Mouse (Mus musculus) retina, adult 2 months (tissue): Measurements from ENCODE around the gene Pdhb.

ENCODE experiments used
- DNase-seq: peaks from one replicate; pipeline ENCODE4 v3.0.0-alpha.2; 2012; ENCODE audit warnings: low read depth, low spot score

Pdhb gene

DNA sequence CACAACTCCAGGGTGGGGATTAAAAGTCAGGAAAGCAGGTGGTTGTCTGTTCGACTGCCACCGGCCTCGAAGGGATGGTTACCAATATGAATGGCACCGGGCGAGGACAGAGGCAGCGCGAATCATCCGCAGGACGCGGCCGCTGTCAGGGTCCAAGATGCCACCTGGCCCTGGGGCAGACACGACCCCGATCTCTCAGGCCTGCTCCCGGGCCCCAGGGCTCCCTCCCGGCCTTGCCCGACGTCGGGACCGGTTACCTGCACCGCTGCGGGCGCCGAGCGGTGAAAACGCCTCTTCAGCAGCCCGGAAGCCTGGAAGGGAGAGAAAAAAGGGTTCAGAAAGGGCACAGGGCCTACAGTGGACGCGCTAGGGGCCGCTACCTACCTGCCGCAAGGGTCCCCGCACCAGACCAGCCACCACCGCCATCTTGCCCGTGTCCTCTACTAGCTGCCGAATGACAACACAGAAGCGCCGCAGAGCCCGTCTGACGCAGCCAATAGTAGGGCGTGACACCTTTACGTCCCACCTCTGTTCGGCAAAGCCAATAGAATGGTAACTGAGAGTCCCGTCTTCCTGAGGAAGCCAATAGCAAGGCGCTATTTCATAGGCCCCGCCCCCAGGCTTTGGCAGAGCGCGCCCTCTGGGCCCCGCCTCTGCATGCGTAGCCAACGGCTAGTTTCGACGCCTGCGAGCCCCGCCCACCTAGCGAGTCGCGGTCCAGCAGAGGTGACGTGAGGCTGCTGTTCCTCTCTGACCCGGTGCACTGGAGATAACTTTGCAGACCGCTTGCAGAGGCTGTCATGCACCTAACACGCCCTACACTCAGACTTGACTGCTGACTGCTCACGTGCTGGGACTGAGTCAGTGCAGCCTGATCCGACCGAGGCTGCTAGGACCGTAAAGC is at the start of gene Pdhb:
Gene Pdhb (minus strand): TSS at position 519 of the 904 bp plus-strand sequence.
- peak; percentile 94 for DNase-seq

DNA sequence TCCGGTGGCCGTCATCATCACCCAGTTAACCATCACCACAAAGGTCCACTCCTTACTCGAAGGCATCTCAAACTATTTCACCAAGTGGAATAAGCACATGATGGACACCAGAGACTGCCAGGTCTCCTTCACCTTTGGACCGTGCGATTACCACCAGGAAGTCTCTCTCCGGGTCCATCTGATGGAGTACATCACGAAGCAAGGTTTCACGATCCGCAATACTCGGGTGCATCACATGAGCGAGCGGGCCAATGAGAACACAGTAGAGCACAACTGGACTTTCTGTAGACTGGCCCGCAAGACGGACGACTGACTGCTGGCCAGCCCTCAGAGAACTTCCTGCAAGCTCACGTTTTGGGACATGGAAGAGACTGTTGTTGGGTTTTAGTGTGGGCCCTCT is 49.7 kb upstream of the Pdhb start:
- no peak for DNase-seq

DNA sequence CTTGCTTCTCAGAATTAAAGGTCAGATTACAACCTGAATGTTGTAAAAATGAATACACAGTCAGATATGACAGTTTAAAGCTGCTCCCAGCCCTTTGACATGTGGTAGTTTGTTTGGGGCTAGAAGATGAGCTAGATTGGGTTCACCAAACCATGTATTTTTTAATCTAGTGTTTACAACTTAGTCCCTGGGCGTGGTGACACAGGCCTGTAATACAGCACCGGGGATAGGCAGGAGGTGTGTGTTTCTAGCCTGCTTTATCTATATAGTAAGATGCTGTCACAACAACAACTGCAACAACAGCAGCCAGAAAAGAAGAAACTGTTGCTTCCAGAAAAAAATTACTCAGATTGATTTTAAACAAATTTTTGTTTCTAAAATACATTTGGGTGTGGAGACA is 48.1 kb upstream of the Pdhb start:
- DNase-seq: no peak

DNA sequence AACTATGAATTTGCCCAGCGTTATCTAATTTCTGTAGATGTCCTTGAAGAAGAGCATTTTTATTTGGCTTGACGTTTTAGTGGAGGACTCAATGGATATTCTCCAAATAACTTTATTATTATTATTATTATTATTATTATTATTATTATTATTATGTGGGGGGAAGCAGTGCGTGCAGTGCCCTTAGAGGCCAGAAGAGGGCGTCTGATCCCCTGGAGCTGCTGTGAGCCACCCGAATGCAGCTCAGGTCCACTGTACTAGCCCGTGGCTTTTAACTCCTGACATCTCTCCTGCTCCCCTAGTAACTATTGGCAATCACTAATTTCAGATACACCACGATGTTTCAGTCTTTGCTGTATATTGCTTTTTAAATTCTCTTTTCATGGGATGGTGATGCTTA is 47.5 kb upstream of the Pdhb start:
- no peak for DNase-seq

DNA sequence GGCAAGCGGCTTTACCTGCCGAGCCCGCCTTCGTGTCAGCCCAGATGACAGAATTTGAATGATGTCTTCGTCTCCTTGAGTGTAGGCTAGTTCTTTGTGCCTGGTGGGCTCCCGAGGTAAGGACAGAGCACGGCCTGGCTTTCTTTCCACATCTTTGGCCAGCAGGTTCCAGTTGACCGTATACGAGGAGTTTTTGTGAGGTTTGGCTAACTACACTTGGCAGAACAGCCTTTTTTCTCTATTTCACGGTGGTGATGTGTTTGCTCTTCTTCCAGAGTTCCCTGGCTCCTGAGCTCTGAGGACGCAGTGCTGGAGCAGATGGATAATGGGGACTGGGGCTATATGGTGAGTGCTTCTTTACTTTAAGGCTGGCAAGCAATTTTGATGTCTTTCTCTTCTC is 47.1 kb upstream of the Pdhb start:
- no peak for DNase-seq

DNA sequence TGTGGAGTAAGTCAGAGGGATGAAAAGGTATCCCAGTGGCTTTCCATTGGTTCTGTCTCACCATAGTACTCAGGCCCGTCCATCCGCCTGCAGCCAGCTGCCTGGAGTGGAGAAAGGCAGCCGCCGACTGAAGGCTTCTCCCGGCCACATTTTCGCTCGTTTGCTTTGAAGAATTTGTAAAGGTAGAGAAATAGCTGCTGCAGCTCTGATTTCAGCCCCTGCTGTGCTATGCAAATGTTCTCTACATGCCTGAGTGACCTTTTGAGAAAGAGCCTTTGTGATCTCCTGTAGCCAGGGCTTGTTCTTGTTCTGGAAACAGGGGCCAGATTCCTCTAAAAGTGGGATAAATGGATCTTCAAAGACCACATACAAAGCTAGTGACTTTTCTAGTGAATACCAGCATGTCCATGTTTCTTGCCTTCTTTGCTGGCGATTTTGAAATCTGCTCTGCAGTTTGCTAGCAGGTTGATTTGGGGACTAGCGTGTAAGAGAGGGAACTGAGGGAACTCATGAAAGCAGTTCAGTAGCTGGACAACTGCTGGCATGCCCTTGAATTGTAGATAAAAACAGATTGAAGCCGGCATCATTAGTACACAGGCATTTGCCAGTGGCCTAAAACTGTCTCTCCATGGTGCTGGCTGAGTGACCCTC is 46.0 kb upstream of the Pdhb start:
- DNase-seq: no peak

DNA sequence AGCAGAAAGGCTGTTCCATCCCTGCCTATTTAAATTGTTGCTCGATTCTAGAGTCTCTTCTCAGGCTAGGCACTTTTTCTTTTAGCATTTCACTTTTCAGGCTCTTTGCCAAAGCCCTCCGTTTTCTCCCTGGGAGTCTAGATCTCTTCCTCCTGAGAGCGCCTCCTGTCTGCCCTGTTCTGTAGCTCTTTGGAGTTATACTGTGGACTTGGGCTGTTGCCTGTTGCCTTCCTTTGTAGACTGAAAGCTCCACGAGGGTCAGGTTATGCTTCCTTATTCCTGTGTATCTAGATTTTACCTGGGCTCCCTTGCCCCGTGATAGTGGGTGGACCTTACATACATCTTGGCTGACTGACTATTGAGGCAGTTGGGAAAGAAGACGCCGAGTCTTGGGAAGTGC is 45.4 kb upstream of the Pdhb start:
- no peak for DNase-seq

DNA sequence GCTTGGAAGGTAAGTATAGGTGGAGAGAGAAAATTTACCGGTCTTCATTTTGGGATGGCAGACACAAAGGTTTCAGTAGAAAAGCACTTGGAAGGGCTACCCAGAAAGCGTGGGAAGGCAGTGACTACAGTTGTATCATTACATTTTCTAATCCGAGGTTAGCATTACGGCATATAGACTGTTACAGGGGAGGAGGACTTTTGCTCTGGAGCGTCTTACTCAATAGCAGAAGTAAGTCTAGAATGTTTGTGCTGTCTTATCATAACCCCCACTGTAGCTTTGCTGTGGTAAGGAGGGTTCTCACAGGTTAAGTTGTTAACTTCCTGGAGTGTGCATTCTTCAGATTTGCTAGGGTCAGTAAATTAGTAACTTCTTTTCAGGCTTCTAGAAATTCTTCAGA is 43.3 kb upstream of the Pdhb start:
- DNase-seq: no peak

DNA sequence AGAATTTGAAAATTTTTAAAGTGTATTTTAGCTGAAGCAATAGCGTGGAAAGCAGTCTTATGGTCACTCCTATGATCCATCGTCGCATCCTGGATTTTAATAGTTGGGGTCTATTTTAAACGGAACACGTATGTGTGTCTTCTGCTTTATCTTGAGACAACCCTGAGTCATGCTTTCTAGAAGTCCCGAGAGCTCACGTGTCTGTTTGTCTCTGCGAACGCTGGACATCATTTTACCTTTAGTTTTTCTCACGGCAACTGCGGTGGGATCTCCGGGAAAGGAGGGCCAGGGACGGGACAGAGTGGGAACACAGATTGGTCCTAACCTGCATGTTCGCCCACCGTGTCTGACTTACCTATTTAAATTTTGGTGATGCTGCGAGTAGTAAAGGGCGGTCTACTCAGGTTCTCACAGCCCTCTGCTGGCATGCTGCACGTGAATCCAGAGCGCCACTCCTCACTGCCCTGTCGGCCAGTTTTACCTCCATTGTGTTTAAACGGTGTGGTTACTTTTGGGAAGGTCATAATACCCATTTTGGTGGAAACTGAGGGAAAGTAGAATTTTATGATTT is 42.5 kb upstream of the Pdhb start:
- no peak for DNase-seq

DNA sequence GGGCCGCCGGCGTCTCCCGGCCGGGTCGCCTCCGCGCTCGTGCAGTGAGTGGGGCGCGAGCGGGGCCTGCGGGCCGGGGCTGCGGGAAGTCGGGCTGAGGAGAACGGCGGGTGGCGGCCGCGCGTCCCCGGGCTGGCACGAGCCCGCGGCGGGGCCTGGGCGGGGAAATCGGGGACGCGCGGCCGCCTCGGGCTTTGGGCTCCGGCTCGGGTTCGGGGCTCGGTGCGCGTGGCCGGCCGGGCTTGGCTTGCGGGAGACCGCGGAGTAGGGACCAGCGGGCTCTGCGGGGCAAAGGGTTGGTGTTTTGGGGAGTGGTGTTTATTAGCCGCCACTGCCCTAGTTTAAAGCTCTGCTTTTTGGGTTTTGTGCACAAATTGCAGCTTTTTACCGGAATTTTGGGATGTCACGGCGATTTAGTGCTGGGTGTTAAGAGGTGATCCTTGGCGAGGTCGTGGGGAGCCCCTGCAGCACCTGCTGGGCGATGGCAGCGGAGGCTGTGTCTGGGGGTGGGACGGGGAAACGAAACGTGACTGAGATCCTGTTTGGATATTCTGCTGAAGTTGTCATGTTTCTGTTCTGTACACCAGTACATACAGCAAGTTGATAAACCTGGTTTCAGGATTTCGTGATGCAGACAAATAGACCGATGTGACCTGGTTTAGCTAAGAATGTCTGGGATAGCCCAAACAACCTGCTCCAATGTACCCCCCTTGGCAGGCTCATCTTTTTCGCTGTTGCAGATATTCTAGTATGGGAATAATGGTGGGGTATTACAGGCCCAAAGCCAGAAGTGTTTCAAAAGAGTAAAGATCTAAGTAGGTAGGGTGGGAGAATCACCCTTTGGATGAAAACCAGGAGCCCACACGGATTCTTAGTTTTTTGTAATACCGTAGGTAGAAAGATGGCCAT is 41.7 kb upstream of the Pdhb start:
- no peak for DNase-seq

DNA sequence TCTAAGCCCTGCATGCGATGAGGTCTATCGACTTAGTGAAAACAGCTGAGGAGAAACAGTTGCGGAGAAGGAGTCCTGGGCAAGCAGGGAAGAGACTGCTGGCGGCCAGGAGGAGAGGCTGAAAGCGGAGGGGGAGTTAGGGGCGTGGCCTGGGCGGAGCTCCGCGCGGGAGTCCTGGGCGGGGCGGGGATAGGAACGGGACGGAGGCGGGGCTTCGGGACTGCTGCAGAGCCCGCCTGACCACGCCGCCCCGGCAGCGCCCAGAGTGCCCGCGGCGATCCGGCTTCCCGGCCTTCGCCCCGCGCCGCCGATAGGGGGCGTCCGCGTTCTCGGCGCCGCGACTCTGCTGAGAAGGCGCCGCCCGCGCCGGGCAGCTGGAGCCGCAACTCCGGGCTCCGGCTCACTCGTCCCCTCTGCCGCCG is 41.0 kb upstream of the Pdhb start, which contains the start of gene Kctd6:
Gene Kctd6 (plus strand): TSS at position 338 of the 422 bp plus-strand sequence.
- DNase-seq: peak; percentile 91

DNA sequence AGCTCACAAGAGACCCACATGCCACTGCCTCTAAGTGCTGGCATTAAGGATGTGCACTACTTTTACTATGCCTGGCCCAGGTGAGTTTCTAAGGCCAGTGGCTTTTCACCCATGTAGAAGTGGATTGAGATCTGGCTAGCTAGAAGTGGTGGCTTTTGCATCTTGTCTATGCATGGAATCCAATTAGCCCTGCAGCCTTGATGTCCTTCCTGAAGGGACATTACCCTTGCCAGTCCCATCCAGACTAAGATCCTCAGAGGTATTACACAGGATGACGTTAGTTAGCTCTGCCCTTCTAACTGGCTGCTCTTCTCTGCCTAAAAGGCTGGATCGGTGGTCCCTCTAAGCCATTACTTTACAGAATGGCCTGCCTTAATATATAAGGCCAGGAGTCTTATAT is 40.2 kb upstream of the Pdhb start:
- DNase-seq: no peak

DNA sequence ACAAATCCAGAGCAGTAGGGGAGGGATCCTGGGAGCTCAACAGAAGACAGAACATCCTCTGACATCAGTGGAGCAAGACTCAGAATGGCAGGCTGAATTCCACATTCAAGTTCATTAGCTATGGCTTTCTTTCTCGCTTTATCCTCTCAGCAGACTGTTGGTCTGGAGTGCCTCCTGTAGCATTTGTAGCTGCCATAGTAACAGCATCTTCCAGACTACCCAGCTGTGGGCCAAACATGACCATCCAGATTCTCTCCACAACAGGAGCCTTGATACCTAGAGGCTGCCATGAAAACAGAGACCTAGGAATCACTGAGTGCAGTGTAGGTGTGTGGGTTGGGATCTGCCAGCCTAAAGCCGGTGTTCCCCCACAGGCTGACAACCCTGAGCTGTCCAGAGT is 37.1 kb upstream of the Pdhb start:
- no peak for DNase-seq

DNA sequence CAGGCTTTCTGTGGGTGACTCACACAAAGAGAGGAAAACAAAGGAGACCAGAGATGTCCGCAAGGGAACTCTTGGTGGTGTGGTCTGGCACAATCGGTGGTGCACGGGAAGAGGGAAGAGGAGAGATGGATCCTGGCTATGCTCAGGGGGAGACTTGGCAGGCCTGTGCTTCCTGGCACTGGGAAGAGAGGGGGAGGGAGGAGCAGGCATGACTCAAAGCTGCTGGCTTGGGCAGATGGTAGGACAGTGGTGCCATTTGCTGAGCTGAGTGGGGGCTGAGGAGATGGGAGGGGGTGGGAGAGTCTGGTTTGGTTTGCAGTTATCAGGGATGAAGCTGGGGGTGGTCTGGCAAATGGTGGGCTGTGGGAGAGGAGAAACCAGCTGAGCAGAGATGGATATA is 36.1 kb upstream of the Pdhb start:
- no peak for DNase-seq

DNA sequence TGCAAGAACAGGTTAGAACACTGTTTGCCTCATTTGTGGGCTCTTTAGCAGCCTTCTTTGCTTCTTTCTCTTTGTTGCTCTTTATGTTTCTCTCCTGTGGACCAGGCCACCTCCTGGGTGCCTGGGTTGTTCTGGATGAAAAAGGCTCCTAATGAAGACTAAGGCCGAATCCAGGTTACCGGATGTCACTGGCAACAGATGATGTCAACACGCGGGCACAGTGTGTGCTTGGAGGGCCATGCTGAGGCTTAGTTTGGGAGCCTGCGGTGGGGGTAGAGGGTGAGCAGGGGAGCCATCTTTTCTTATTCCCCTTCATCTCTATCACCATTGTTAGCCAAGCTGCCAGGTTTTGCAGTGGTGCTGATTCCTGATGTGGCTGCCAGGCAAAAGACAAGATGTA is 34.7 kb upstream of the Pdhb start:
- no peak for DNase-seq

DNA sequence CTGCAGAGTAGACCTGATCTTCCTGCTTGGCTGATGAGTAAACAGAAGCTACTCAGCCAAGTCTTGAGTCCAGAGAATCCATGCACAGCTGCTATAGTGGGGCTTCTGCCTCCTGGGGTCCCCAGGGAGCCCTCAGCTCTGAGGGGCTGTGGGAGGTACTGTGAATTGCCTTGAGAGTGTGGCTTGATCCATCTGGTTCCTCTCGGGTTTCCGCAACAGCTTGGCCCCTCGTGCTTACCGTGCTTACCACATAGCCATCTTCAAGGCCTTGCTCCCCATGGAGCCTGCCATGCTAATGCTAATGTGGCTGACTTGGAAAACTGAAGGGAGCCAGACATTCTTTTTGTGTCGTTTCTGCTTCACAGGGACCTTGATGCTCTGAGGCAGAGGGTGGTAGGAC is 34.3 kb upstream of the Pdhb start:
- no peak for DNase-seq

DNA sequence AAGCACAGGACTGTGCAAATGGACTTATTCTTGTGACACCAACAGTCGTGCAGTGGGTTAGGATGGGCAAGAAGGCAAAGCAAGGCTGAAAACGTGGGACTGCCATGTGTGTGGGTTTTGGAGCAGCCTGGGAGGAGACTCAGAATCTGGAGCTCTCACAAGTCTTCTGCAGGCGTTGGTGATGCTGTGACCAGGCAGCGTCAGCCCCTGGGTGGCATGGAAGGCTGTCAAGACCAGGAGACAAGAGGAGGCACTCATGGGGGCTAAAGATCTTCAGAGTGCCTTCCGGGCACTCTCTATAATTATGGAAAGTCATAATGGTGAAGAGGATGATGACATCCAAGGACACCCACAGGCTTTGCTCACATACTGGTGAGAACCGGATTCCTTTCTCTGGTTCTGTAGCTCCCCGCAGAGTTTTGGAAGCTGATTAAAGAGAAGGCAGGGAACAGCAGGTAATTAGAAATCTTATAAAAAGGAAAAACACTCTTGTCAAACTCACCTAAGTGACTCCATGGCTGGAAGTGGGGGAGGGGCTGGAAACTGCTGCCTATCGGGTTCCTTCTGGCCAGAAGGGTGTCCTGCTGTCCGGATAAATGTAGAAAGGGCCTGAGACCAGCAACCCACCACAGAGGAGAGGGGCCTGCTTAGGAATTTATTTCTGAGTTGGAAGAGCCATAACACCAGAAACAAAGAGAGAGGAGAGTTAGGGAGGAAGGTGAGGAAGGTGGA is 33.5 kb upstream of the Pdhb start:
- no peak for DNase-seq

DNA sequence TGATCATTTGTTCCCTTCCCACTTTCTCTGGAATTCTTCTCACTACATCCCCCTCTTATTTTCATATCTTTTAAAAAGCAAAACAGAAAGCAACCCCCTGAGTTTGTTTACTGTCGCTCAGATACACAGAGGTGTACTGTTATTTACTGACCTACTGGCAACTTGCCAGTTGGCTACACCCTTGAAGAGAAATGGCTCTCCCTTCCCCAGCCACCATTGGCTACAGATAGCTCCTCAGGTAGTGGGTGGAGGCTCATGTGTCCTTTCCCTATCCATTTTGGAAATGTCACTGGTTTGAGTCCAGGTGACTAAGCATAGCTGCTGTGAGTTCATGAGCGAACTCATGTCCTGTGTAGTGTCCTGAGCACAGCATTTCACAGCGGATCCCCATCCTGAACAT is 28.9 kb upstream of the Pdhb start:
- DNase-seq: no peak

DNA sequence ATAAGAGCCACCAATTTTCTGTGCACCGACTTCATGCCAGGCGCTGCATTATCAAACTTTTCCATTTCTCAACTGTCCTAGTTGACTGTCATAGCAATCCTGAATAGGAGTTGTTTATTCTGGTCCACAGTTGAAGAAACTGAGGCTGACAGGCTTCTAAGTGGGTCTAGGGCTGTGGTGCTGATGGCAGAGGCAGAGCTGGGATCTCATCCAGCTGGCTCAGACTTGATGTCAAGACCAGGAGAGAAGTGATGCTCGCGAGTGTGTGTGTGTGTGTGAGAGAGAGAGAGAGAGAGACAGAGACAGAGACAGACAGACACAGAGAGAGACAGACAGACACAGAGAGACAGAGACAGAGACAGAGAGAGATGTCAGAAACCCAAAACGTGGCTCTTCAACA is 27.9 kb upstream of the Pdhb start:
- no peak for DNase-seq

DNA sequence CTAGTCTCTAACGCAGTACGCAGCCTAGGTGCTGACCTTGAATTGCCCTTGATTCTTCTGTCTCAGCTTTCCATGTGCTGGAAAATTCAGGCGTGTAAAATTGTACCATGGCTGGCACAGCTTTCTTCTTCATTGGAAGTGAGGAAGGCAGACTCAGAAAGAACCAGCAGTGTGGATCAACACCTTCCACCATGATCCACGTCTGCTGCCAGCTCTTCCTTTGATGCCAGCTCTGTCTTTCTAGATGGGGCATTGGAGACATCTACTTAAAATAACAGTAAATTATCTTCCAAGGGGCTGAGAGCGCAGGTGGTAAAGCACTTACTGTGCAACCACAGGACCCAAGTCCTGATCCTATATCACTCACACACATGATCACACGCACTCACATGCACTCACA is 19.9 kb upstream of the Pdhb start:
- DNase-seq: no peak

DNA sequence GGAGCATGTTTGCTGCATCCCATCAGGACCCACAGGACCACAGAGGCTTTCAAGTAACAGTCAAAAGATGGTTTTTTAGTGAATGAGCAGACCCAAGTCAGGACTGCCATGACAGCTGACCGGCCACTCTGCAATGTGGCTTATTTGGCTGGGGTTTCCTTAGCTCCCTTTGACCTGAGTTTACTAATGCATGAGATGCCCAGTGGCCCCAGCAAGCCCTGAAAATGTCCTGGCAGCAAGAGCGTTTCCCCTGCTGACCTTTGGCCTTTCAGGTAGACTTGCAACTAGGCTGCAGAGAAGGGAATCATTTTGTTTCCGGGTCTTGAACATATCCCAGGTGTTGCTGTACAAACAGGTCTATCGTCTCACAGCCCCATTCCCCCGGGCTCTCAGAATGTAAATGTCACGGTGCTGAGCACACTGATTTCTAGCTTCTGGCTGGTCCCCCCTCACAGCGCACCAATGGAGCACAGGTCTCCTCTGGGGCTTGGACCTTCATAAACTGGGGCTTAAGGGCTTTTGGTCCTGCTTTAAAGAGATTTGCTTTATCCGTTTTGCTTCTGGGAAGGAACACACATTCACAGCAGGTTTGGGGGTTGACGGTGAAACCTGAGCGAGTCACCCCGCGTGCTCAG is 18.6 kb upstream of the Pdhb start:
- DNase-seq: no peak
